Mouse (Mus musculus) small intestine, adult 2 months (tissue): ENCODE data around the gene Kdm4a. TPM values are rescaled to one million over a fixed set of nuclear protein-coding genes. Genes with fewer than 3 reads are reported as not detected.

ENCODE experiments used
- H3K27ac ChIP-seq: fragments of 200-500 bp; 2 replicates; pipeline ENCODE4 v1.5.1; 2012; ENCODE audit warnings: low read depth, low read length, control low read depth, inconsistent platforms; ENCODE audit not compliant: insufficient read depth
- H3K27me3 ChIP-seq: fragments of 200-500 bp; 2 replicates; pipeline ENCODE4 v1.6.1; 2012; ENCODE audit warnings: mild to moderate bottlenecking, moderate library complexity, low read length, inconsistent platforms; ENCODE audit not compliant: control insufficient read depth, insufficient read depth
- H3K36me3 ChIP-seq: fragments of 200-500 bp; 2 replicates; pipeline ENCODE4 v1.6.1; 2012; ENCODE audit warnings: mild to moderate bottlenecking, low read length, control low read depth, inconsistent platforms; ENCODE audit not compliant: control insufficient read depth, insufficient read depth
- H3K4me1 ChIP-seq: fragments of 200-500 bp; 2 replicates; pipeline ENCODE4 v1.6.1; 2012; ENCODE audit warnings: low read length, inconsistent platforms, mixed read lengths; ENCODE audit not compliant: control insufficient read depth, insufficient read depth, insufficient read length
- H3K4me3 ChIP-seq: fragments of 200-500 bp; 2 replicates; pipeline ENCODE4 v1.5.1; 2012; ENCODE audit warnings: low read depth, mild to moderate bottlenecking, control low read depth, inconsistent platforms, low read length, moderate library complexity
- CTCF ChIP-seq: fragments of 200-500 bp; IDR thresholded peaks from 2 replicates; pipeline ENCODE4 v1.5.1; 2012; ENCODE audit warnings: low read depth, mild to moderate bottlenecking, control low read depth, inconsistent platforms, low read length, moderate library complexity, mixed read lengths; ENCODE audit not compliant: insufficient replicate concordance, insufficient read length; ENCODE audit errors: extremely low read depth
- POLR2A ChIP-seq: fragments of 200-500 bp; IDR thresholded peaks from 2 replicates; pipeline ENCODE4 v1.6.1; 2012; ENCODE audit warnings: low read depth, mild to moderate bottlenecking, control low read depth, inconsistent platforms, low read length, moderate library complexity
- WGBS: fragments of 180-500 bp; shearing (Covaris S2); methylation state at CpG from one replicate; pipeline ENCODE4 v1.1.7; 2018; 5-methylcytosine and 5-hydroxymethylcytosine counted together
- polyA plus RNA-seq: library from polyadenylated mRNA; depleted of rRNA; stranded (reverse); fragments of >200 nt; gene quantifications from 2 replicates; pipeline ENCODE4 v1.2.3, GENCODE M21; 2012

Kdm4a gene
- polyA plus RNA-seq, 1 experiment = 21.9 TPM

DNA sequence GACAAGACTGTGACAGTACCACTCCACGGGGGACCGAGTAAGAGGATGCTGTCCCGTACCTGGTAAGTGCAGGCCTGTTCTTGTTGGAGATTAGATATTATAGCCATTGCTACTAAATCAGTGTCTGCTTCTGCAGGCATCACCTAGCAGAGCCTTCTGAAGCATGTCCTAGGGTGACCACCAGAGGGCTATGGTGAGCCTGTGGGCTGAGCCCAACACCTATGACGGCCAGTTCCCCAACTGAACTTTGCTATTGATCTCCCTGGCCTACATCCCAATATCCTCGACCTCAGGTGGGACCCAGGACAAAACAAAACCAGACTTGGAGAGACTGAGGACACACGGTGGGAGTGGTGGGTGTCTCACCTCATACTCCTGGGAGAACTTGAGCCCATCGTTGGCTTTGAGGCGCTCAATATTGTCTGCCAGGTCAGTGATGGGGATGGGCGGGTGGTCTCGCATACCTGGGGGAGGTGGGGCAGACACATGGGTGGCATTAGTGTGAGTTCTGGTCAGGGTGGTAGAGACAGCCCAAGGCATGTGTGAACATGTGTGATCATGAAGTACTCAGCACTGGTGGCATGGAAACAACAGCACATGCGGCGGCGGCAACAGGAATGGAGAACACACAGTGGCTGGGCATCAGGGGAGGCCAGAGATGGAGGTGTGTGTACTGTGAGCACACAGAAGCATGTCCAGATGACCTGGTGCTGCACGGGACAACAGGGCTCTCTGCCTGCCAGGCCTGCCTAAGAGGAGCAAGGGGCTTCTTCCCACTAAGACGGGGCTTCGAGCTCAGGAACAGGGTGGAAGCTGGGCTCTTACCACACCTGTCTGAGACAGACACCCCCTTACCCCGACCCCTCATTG is 37.1 kb upstream of the Kdm4a start:
- Histone ChIP-seq H3K27me3 (no peaks in the 10 kb centered on the region), H3K4me3 (no peak overlapping the region), H3K27ac (no peak overlapping the region), H3K36me3 (peaks cover 60% of the 10 kb centered on the region), H3K4me1 (peaks cover 20% of the 10 kb centered on the region)
- 72% methylated on average over 17 of the region's 17 CpGs for WGBS
- TF ChIP-seq POLR2A (no peak; the same call in 1 of the 2 replicates), CTCF (peak; percentile 80; the same call in 1 of the 2 replicates)

- Histone ChIP-seq H3K27me3 (no peaks in the 10 kb centered on the region), H3K27ac (no peak overlapping the region), H3K4me3 (no peak overlapping the region), H3K36me3 (peaks cover 60% of the 10 kb centered on the region), H3K4me1 (peaks cover 14% of the 10 kb centered on the region)
- TF ChIP-seq CTCF (no peak), POLR2A (no peak)
- 93% methylated on average over 1 of the region's 1 CpGs for WGBS
These were observed 35.0 kb upstream of the Kdm4a start for GRCm38 (mm10) chr4:118214891-118215290.

GRCm38 (mm10) chr4:118206918-118207640 is 27.2 kb upstream of the Kdm4a start:
- Histone ChIP-seq H3K27ac (no peak overlapping the region), H3K36me3 (peaks cover 36% of the 10 kb centered on the region), H3K4me1 (no peaks in the 10 kb centered on the region), H3K4me3 (no peak overlapping the region), H3K27me3 (no peaks in the 10 kb centered on the region)
- TF ChIP-seq POLR2A = no peak
- no peak for TF ChIP-seq CTCF
- WGBS = 72% methylated on average over 10 of the region's 10 CpGs

- H3K27ac ChIP-seq = no peak overlapping the region
- peaks cover 25% of the 10 kb centered on the region for H3K36me3 ChIP-seq
- no peak overlapping the region for H3K4me3 ChIP-seq
- WGBS = 97% methylated on average over 2 of the region's 2 CpGs
- no peaks in the 10 kb centered on the region for H3K4me1 ChIP-seq
- H3K27me3 ChIP-seq = no peaks in the 10 kb centered on the region
- TF ChIP-seq POLR2A (no peak), CTCF (no peak)
These were observed 26.1 kb upstream of the Kdm4a start for GRCm38 (mm10) chr4:118205906-118206305.

DNA sequence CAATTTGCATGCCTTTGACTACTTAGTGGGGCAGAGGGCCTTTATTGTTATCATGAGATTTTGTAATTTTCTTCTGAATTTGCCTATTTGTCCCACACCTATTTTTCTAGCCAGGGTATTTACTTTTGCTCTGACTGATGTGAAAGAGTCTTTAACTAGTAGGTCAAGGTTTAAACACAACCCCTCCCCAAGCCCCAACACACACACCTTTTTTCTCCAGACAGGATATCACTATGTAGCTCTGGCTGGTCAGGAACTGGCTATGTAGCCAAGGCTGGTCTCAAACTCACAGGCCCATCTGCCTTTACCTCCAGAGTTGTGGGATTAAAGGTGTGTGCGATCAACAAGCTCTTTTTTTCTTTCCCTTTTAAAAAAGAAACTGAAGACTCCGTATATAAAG is 19.2 kb upstream of the Kdm4a start:
- 89% methylated on average over 2 of the region's 2 CpGs for WGBS
- Histone ChIP-seq H3K27me3 (no peaks in the 10 kb centered on the region), H3K4me3 (no peak overlapping the region), H3K27ac (no peak overlapping the region), H3K4me1 (no peaks in the 10 kb centered on the region), H3K36me3 (no peaks in the 10 kb centered on the region)
- TF ChIP-seq POLR2A (no peak), CTCF (no peak)

DNA sequence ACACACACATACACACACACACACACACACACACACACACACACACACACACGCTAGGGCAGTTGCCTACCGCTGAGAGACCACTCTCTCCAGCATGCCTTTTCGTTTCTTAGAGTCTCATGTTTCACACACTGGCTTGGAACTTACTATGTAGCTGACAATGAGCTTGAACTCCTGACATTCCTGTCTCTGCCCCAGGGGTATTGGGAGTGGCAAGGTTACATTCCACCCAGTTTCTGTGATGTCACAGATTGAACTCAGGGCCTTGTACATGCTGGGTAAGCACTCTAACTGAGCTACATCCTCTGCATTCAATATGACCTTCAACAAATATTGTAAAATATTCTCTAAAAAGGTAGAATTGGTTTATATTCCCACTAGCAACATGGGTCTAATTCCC is 18.8 kb upstream of the Kdm4a start:
- H3K4me3 ChIP-seq = no peak overlapping the region
- TF ChIP-seq CTCF (no peak), POLR2A (no peak)
- no peaks in the 10 kb centered on the region; the same call in 1 of the 2 replicates for H3K4me1 ChIP-seq
- 88% methylated on average over 3 of the region's 3 CpGs for WGBS
- H3K27me3 ChIP-seq = no peaks in the 10 kb centered on the region
- H3K27ac ChIP-seq = no peak overlapping the region
- no peaks in the 10 kb centered on the region for H3K36me3 ChIP-seq

GRCm38 (mm10) chr4:118196185-118196584 is 16.3 kb upstream of the Kdm4a start:
- H3K36me3 ChIP-seq = no peaks in the 10 kb centered on the region
- TF ChIP-seq POLR2A (no peak), CTCF (no peak)
- H3K4me3 ChIP-seq = no peak overlapping the region
- 85% methylated on average over 10 of the region's 10 CpGs for WGBS
- no peaks in the 10 kb centered on the region for H3K27me3 ChIP-seq
- H3K4me1 ChIP-seq = no peaks in the 10 kb centered on the region; the same call in 1 of the 2 replicates
- H3K27ac ChIP-seq = no peak overlapping the region
